Comparison of ENCODE assay signal across 8 mouse cellular contexts in genomic region chr12:69501783-69502705, GRCm38 (mm10).
DNase-seq lines count a peak whose midpoint lies in the region; ATAC-seq lines count a peak whose summit lies in the region.

No protein-coding gene starts in this region.

- DNase-seq in adipocyte (ENCODE audit: low spot score): peak; percentile 99
- DNase-seq in embryo, embryonic 9.5 days (ENCODE audit: extremely low spot score): peak; percentile 68
- DNase-seq in gonadal fat pad, adult 2 months (ENCODE audit: low read depth): peak; percentile 54
- DNase-seq in left cerebral cortex, postnatal 25 days (ENCODE audit: low spot score in 2 of 2): peak; percentile 55 to 85
- DNase-seq in right cerebral cortex, postnatal 25 days: peak; percentile 50
- peak; percentile 76 to 80 for DNase-seq in urinary bladder, postnatal 4 days (ENCODE audit: low spot score in 2 of 2)

- intact Hi-C loops in left cerebral cortex, postnatal 25 days (cut with DNase I): loop anchor here (5.0 kb wide), 1 partner anchor 130 kb away; the partner anchor contains the start of genes Arf6 and Gm9887

- peak overlapping the region; percentile 53 for H3K9ac ChIP-seq in intestine, embryonic 16.5 days (ENCODE audit: low read depth, low read length)

- H3K27me3 ChIP-seq in intestine, embryonic 16.5 days (replicated peaks; ENCODE audit: control insufficient read depth, insufficient read depth, low read length): no peaks in the 10 kb centered on the region

- WGBS in intestine, embryonic 16.5 days: 10% methylated on average over 20 of the region's 20 CpGs

- peak overlapping the region; percentile 94 for H3K27ac ChIP-seq in intestine, embryonic 16.5 days (ENCODE audit: low read length)

- no peaks in the 10 kb centered on the region for H3K9me3 ChIP-seq in intestine, embryonic 16.5 days (ENCODE audit: control insufficient read depth, low read length)

- peaks cover 30% of the 10 kb centered on the region for H3K4me1 ChIP-seq in intestine, embryonic 16.5 days (ENCODE audit: control insufficient read depth, insufficient read depth, low read length)

- peak; percentile 93 for ATAC-seq in intestine, embryonic 16.5 days
- ATAC-seq in megakaryocyte-erythroid progenitor cell, adult 5-6 weeks (replicated peaks; ENCODE audit: low FRiP score, low TSS enrichment, poor library complexity, severe bottlenecking): peak; percentile 44; the same call in 1 of the 2 replicates

- peak overlapping the region; percentile 6; the same call in 1 of the 2 replicates for H3K4me3 ChIP-seq in intestine, embryonic 16.5 days (ENCODE audit: low read length)

- H3K4me2 ChIP-seq in intestine, embryonic 16.5 days (ENCODE audit: low read depth, low read length): peak overlapping the region; percentile 41

- no peaks in the 10 kb centered on the region for H3K36me3 ChIP-seq in intestine, embryonic 16.5 days (ENCODE audit: control insufficient read depth, insufficient read depth, low read length)

Comparison
In these comparisons a context has a peak if more than half of its experiments do, and no peak if none do; other contexts are left out.
1. Peak in every context shown above with its lines: DNase-seq, ATAC-seq, H3K4me3 ChIP-seq and H3K27ac ChIP-seq.